Mouse (Mus musculus) c-Kit-positive CD71-negative TER-119-negative erythroid progenitor cells, embryonic 14.5 days (primary cell): Measurements from ENCODE around the gene Vkorc1l1.

ENCODE experiments used
- DNase-seq: peaks from one replicate; pipeline ENCODE4 v3.0.0-alpha.2; 2013; ENCODE audit warnings: low read depth

The Vkorc1l1 gene

GRCm38 (mm10) chr5:130001356-130001987 is 59.7 kb downstream of the Vkorc1l1 start:
- DNase-seq: peak; percentile 29

- DNase-seq: peak; percentile 82
Observed at GRCm38 (mm10) chr5:130002301-130003146, 60.8 kb downstream of the Vkorc1l1 start, which contains the start of gene Gusb. TSS of gene Gusb (minus strand) at chr5:130003049.

GRCm38 (mm10) chr5:130003229-130003628 is 61.5 kb downstream of the Vkorc1l1 start:
- DNase-seq: no peak

- no peak for DNase-seq
Observed at GRCm38 (mm10) chr5:130007344-130007743, 65.6 kb downstream of the Vkorc1l1 start.

- no peak for DNase-seq
Observed at GRCm38 (mm10) chr5:130008034-130008590, 66.3 kb downstream of the Vkorc1l1 start.

DNA sequence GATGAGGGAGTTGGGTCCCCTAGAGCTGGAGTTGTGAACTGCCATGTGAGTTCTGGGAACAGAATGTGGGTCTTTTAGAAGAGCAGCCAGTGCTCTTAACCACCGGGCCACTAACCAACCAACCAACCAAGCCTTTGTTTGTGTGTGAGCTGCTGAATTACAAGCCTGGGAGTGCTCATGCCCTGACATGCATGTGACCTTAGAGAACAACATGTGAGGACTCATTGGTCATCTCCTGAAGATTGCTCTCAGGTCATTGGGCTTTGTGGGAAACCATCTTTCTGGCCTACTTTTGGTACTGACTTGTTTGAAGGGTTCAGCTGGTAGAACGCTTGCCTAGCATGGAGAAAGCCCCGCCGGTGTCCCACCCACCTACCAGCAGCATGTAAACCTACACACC is 68.0 kb downstream of the Vkorc1l1 start:
- no peak for DNase-seq

GRCm38 (mm10) chr5:130010961-130011360 is 69.2 kb downstream of the Vkorc1l1 start:
- no peak for DNase-seq

DNA sequence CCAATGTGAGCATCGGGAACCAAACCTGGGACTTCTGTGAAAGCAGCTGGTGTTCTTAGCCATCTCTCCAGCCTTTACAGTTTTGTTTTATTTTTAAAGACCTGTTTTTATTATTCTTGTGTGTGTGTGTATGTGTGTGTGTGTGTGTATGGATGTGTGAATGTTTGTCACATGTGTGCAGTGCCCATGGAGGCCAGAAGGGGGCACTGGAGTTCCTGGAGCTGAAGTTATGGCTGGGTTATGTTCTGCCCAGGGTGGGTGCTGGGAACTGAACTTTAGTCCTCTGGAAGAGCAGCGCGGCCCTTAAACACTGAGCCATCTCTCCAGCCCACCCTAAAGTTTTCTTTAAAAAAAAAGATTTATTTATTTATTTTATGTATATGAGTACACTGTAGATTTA is 73.3 kb downstream of the Vkorc1l1 start:
- DNase-seq: no peak

GRCm38 (mm10) chr5:130019461-130019860 is 77.7 kb downstream of the Vkorc1l1 start:
- no peak for DNase-seq

DNA sequence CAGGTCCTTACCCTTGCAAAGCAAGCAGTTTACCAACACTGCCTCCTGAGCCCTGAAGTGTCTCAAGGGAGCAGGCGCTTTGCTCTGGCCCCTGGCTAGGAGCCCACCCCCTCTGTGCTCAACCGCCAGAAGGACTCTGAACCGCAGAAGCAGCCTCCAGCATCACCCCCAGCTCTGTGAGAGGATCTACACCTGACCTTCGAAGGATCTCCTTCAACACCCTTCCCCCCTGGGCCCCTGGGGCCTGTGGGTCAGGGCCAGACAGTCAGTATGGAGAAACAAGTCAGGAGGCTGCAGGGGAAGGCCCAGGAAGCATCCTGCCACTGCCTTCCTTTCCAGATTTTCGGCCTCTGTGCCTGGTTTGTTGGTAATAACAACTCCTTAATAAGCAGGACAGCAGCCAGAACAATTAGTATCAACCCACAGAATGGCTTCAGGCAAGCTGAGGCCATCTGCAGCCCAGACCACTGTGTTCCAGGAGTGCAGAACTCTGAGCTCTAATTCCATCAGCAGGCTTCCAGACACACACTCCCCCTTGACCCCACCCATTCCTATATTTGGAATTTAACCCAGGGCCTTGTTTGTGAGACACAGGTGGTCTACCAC is 79.7 kb downstream of the Vkorc1l1 start:
- no peak for DNase-seq

- no peak for DNase-seq
Observed at GRCm38 (mm10) chr5:130022366-130022765, 80.6 kb downstream of the Vkorc1l1 start.

GRCm38 (mm10) chr5:130023067-130023766 is 81.4 kb downstream of the Vkorc1l1 start:
- no peak for DNase-seq

DNA sequence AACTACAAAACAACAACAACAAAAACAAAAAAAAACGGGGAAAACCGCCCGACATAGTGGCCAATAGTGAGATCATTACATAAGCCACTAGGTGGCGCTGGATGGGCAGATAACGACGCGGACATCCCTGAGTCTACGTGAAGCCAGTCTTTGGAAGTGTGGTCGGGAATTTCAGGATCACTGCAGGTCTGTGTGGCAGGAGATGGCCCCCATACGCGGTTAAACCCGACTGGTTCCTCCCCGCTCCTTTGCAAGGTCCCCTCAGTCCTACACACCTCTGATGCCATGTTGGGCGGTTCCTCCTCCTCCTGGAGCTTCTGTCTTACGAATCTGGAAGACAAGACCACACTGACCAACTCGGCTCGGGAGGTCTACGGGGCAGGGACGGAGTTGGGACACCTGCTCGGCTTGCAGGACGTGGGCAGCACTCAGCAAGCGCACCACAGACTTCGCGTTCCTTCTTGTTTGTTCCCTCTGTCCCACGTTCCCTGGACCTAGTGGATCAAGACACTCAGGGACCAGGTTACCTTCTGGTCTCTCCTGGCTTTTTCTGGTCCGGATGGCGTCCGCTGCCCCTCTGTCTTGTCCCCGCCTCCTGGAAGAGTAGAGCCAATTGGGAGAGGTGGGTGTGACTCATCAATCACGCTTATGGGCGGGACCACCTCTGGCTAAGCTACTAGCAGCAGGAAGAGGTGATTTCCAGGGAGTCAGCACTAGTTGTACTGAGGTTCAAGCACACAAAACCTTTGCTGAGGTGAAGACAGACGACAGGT is 82.2 kb downstream of the Vkorc1l1 start:
- peak; percentile 85 for DNase-seq

DNA sequence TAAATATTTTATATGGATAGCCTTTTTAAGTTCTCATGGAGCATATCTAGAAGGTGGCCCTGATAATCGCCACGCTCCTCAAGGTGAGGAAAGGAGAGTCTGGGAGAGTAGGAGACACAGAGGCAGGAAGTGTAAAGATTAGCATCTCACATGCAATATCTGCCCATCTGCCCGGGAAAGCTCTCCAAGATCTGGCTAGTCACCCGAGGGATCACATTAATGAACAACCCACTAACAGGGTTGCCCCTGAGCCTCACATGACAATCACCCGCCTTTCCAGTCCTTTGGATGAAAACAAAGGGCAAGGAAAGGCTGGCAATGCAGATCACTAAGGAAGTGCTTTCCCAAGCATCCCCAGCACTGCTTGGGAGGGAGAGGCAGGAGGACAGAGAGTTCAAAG is 85.4 kb downstream of the Vkorc1l1 start:
- DNase-seq: no peak

DNA sequence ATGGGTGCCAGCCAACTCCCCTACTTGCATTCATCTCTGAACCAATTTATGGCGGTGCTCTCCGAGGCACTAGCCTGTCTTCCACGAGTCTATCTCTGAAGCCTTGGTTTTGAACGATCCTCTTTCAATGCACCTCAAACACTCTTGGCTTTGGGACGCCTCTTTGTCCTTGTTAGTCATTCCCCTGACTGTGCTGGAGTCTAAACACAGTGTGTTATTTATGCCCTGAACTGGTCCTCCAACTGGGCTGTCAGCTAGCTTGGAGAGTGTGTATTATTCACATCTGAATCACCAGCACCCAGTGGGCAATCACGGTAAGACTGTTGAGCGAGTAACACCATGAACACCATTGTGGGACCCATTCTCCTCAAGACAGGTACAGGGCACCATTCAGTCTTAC is 85.9 kb downstream of the Vkorc1l1 start:
- no peak for DNase-seq

DNA sequence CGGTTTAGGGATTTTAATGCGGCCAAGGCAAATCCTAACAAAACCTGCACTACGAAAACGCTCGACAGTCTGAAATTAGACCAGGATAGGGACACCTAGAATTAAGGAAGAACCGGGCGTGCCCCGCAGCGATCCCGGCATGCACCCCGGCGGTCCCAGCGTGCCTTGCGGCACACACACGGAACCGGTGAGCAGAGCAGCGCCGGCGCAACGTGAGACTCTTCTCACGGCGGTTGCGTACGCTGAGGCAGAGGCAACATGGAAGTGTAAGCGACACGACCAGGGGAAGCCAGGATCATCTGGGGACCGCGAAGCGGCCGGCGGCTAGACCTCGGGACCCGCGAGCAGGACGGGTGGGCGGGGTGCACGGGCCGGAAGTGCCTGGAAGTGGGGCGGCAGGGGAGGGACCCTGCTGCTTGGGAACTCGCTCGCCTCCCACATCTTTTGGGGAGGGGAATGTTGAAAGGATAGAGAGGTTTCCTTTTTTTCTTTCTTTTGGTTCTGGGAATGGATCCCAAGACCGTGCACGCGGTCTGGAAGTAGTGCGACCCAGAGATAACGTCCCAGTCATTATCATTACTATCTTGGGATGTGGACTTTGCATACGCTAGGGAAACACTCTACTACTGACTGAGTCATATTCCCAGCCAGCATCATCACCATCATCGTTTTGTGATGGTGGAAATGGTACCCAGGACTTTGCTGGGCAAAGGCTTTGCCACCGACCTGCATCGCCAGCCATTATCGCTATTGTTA is 87.5 kb downstream of the Vkorc1l1 start, which contains the start of the genes Asl and Crcp:
Gene Asl, minus strand, starts transcription at position 106 of the 756 bp plus-strand sequence.
Gene Crcp, plus strand, starts transcription at position 149 of the 756 bp plus-strand sequence.
- peak; percentile 70 for DNase-seq

DNA sequence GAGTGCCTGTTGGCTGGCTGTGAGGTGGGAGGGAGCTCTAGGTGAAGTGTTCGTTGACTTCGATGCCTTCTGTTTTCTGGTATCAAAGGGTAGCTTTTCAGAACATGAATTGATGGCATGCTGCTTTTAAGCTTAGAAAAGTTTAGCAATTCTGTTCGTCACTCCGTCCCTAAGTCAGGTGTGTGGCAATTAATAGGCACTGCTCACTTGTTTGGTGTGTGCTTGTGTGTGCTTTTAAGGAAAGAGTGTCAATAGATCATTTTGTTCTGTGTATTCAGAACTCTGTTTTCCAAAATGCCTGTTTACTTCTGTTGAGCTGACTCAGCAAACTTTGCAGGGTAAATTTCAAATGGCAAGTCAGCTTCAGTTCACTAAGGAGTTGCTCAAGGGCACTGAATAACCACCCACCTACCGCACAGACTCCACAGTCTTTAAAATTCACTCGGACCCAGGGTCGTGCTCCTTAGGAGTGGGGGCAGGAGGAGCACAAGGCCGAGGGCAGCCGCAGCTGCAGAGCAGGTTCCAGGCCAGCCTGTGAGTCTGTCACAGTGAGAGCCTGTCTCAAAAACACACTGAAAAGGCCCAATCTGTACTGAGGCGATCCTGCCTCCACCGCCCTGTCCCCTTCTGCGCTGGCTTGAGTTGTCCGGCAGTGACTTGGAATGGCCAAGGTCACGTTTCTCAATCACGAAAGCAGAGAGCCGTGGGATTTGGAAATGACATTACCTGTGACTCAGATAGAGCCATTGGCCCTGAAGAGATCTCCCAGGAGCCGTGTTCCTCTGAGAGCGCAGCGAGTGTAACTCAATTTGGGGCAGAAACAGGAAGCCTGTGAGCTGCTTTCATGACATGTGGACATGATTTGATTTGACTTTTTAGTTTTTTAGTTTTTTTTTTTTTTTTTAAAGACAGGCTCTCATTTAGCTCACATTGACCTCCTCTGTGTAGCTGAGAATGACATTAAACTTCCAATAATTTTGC is 89.9 kb downstream of the Vkorc1l1 start:
- DNase-seq: no peak

DNA sequence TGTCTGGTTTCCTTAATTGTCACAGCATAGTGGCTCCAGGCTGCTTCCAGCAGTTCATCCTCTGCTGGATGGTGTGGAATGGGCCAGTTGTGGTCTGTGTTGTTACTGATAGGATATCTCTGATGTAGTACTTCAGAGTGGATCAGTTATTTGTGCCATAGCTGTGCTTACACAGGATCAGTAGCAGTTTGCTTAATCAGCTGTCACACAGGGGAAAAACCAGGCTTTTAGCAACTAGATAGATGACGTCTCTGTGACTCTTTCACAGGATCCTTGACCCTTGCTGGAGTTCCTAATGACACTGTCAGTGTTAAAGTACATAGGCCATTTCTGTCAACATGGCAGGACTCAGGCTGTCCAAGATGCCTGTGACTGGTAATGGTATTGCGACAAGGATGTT is 92.1 kb downstream of the Vkorc1l1 start:
- no peak for DNase-seq
